Comparison of ENCODE assay signal across 8 mouse cellular contexts in the genomic region with DNA sequence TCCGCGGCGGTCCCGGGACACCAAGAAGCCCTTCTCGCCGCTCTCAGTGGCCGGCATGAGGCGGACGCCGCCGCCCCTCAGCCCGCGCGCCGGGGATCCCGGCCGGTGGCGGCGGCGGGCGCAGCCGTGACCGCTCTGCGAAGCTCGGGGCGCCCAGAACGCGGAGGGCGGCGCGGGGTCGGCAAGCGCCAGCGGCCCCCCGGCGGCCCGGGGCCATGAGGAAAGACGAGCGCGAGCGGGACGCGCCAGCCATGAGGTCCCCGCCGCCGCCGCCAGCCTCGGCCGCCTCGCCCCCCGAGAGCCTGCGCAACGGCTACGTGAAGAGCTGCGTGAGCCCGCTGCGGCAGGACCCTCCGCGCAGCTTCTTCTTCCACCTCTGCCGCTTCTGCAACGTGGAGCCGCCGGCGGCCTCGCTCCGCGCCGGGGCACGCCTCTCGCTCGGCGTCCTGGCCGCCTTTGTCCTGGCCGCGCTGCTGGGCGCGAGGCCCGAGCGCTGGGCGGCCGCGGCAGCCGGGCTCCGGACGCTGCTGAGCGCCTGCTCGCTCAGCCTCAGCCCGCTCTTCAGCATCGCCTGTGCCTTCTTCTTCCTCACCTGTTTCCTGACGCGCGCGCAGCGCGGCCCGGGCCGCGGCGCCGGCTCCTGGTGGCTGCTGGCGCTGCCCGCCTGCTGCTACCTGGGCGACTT. TPM values are rescaled to one million over a fixed set of nuclear protein-coding genes. Genes with fewer than 3 reads are reported as not detected.
DNase-seq lines count a peak whose midpoint lies in the region; ATAC-seq and TF ChIP-seq lines count a peak whose summit lies in the region.

No protein-coding gene starts in this region.

- WGBS in forebrain, embryonic 16.5 days = 0% methylated on average over 88 of the region's 103 CpGs
- WGBS in hindbrain, embryonic 13.5 days = under 1% methylated on average over 91 of the region's 103 CpGs
- WGBS in small intestine, adult 2 months = under 1% methylated on average over 103 of the region's 103 CpGs

- peak overlapping the region; percentile 95 for H3K4me3 ChIP-seq in forebrain, embryonic 16.5 days (replicated peaks; ENCODE audit: low read length)
- H3K4me3 ChIP-seq in hindbrain, embryonic 13.5 days = peak overlapping the region; percentile 96
- peak overlapping the region; percentile 97 for H3K4me3 ChIP-seq in small intestine, adult 2 months (ENCODE audit: low read depth, low read length)

- H3K4me2 ChIP-seq in forebrain, embryonic 16.5 days (ENCODE audit: low read length) = peak overlapping the region; percentile 56
- H3K4me2 ChIP-seq in hindbrain, embryonic 13.5 days = peak overlapping the region; percentile 90

- peak overlapping the region; percentile 91 for H3K9ac ChIP-seq in forebrain, embryonic 16.5 days (replicated peaks; ENCODE audit: low read depth, low read length)
- H3K9ac ChIP-seq in hindbrain, embryonic 13.5 days = peak overlapping the region; percentile 92

- no peak for TF ChIP-seq POLR2A in small intestine, adult 2 months (IDR thresholded peaks at IDR 0.05; ENCODE audit: low read depth, low read length)

- H3K4me1 ChIP-seq in forebrain, embryonic 16.5 days (replicated peaks; ENCODE audit: control insufficient read depth, insufficient read depth, low read length) = peaks cover 18% of the 10 kb centered on the region
- H3K4me1 ChIP-seq in hindbrain, embryonic 13.5 days (replicated peaks) = peaks cover 24% of the 10 kb centered on the region
- 0 out of 2 replicates have a peak, but pooled peaks cover 6% of the 10 kb centered on the region for H3K4me1 ChIP-seq in small intestine, adult 2 months (ENCODE audit: control insufficient read depth, insufficient read depth, insufficient read length, low read length)

- peak; percentile 28 for DNase-seq in ES-CJ7 (ENCODE audit: low read depth, low spot score)
- peak; percentile 12 for DNase-seq in brain, embryonic 18.5 days (ENCODE audit: low read depth, low spot score)
- DNase-seq in left cerebral cortex, adult 8-10 months (ENCODE audit: low spot score in 2 of 2) = peak; percentile 18 to 30

- no peaks in the 10 kb centered on the region for H3K9me3 ChIP-seq in forebrain, embryonic 16.5 days (ENCODE audit: control insufficient read depth, low read length)
- no peaks in the 10 kb centered on the region for H3K9me3 ChIP-seq in hindbrain, embryonic 13.5 days

- no peaks in the 10 kb centered on the region for H3K27me3 ChIP-seq in forebrain, embryonic 16.5 days (replicated peaks; ENCODE audit: control insufficient read depth, insufficient read depth, low read length)
- H3K27me3 ChIP-seq in hindbrain, embryonic 13.5 days = no peaks in the 10 kb centered on the region
- peaks cover 4% of the 10 kb centered on the region; the same call in 1 of the 2 replicates for H3K27me3 ChIP-seq in small intestine, adult 2 months (ENCODE audit: control insufficient read depth, insufficient read depth, low read length)

- TF ChIP-seq CTCF in small intestine, adult 2 months (IDR thresholded peaks at IDR 0.05; ENCODE audit: extremely low read depth, insufficient read length, insufficient replicate concordance, low read depth, low read length) = no peak

- peak overlapping the region; percentile 91 for H3K27ac ChIP-seq in forebrain, embryonic 16.5 days (ENCODE audit: low read length)
- peak overlapping the region; percentile 98 for H3K27ac ChIP-seq in hindbrain, embryonic 13.5 days
- peak overlapping the region; percentile 41 for H3K27ac ChIP-seq in small intestine, adult 2 months (ENCODE audit: insufficient read depth, low read depth, low read length)

- no peaks in the 10 kb centered on the region for H3K36me3 ChIP-seq in forebrain, embryonic 16.5 days (ENCODE audit: control insufficient read depth, insufficient read depth)
- H3K36me3 ChIP-seq in hindbrain, embryonic 13.5 days = no peaks in the 10 kb centered on the region
- no peaks in the 10 kb centered on the region for H3K36me3 ChIP-seq in small intestine, adult 2 months (ENCODE audit: control insufficient read depth, insufficient read depth, low read length)

- ATAC-seq in forebrain, embryonic 16.5 days = peak; percentile 83
- peak; percentile 82 for ATAC-seq in hindbrain, embryonic 13.5 days (ENCODE audit: low FRiP score)
- ATAC-seq in megakaryocyte progenitor cell, adult 5-6 weeks (replicated peaks; ENCODE audit: poor library complexity) = peak; percentile 26
- no peak for ATAC-seq in erythroid progenitor cell, adult 5-6 weeks (replicated peaks; ENCODE audit: low FRiP score, poor library complexity, severe bottlenecking)

RNA-seq across cellular contexts. Expression of gene Pde3b, which starts 0.4 kb away (rescaled TPM):
- 3.9 and 4.5 TPM in 2 replicates for polyA plus RNA-seq in forebrain, embryonic 16.5 days (2015; fragmentation: Nextera tagmentation; extraction: Ambion mirVana)
- polyA plus RNA-seq in hindbrain, embryonic 13.5 days (2015; fragmentation: Nextera tagmentation; extraction: Ambion mirVana) = 4.1 and 4.4 TPM in 2 replicates
- total RNA-seq in left cerebral cortex, adult 8-10 months (2022) = 10 to 100 TPM in 3 of 4 experiments, 1 to 10 TPM in 1; 7.3 to 13.3 (median 11.6) TPM
- total RNA-seq in megakaryocyte progenitor cell, adult 5-6 weeks (2015) = 9.8 and 13.0 TPM in 2 replicates
- 12.0 and 14.5 TPM in 2 replicates for total RNA-seq in megakaryocyte progenitor cell, adult 5-6 weeks (2017)
- polyA plus RNA-seq in small intestine, adult 2 months (2012; rRNA removed) = 2.1 and 2.6 TPM in 2 replicates
- total RNA-seq in erythroid progenitor cell, adult 5-6 weeks (2015; ENCODE audit: low replicate concordance) = 1.1 and 3.4 TPM in 2 replicates
- total RNA-seq in erythroid progenitor cell, adult 5-6 weeks (2017; ENCODE audit: low replicate concordance) = 1.4 and 10.1 TPM in 2 replicates

Comparison
In these comparisons a context has a peak if more than half of its experiments do, and no peak if none do; other contexts are left out.
1. H3K27ac ChIP-seq: peak in every context shown above with its lines; median percentile 98 in hindbrain, embryonic 13.5 days; 91 in forebrain, embryonic 16.5 days; 41 in small intestine, adult 2 months.